Mouse (Mus musculus): ENCODE results near the gene Cryl1. TPM values are rescaled to one million over a fixed set of nuclear protein-coding genes. Genes with fewer than 3 reads are reported as not detected.

The Cryl1 gene
- total and polyA plus RNA-seq, 3 experiments: 17.8 to 22.0 TPM; not detected in 1

DNA sequence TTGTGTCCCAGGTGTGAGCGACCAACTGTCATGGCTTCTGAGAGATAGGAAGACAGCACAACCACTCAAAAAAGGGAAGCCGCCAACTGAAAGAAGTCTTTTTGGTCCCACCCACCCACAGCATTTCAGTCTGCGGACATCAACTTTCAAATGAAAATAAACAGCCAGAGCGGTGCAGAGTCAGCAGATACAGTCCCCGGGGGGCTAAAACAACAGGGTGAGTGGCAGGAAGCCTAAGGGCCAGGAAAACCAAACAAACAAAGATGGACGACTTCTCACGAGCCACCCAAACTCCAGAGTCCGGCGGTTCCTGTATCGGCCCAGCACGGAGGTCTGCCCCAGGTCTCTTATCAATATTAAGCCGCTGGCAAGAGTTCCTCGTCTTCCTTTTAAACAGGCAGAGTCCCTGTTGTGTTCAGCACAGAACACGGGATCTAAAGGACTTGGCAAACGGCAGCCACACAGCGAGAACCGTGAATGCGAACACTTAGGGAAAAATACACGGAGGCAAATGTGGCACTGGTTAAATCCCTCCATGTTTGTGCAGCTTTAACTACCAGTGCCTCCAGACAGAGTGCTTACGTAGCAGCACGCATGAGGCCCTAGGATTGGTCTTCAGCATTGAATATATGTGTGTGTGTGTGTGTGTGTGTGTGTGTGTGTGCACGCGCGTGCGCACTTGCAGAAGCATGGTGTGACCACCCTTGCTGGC, 53.4 kb downstream of the Cryl1 start:
- no peak overlapping the region for H3K9ac ChIP-seq (ENCODE audit: control insufficient read depth, low read depth, low read length, poor library complexity, severe bottlenecking)
- peak; percentile 19 for DNase-seq (ENCODE audit: low read depth, low spot score)
- TF ChIP-seq RAD21 (IDR thresholded peaks at IDR 0.05; ENCODE audit: low read depth, low read length): no peak
- no peak for TF ChIP-seq E2F4 (IDR thresholded peaks at IDR 0.05; ENCODE audit: borderline replicate concordance, low read depth, low read length)
- TF ChIP-seq EP300 (IDR thresholded peaks at IDR 0.05; ENCODE audit: low read depth in 1 of 2, low read length in 2 of 2): no peak
- no peak for TF ChIP-seq CTCF (IDR thresholded peaks at IDR 0.05 in 2 of 3, conservative IDR thresholded peaks at IDR 0.05 in 1 of 3; ENCODE audit: control insufficient read depth in 1 of 3, insufficient read depth in 1 of 3, low read depth in 2 of 3, low read length in 3 of 3, poor library complexity in 1 of 3, severe bottlenecking in 1 of 3)
- no peak for TF ChIP-seq POLR2AphosphoS2 (IDR thresholded peaks at IDR 0.05; ENCODE audit: low read length)
- TF ChIP-seq MEF2A (IDR thresholded peaks at IDR 0.05; ENCODE audit: extremely low read depth, insufficient replicate concordance, low read depth, low read length, poor library complexity, severe bottlenecking): no peak
- no peak for TF ChIP-seq ZC3H11A (IDR thresholded peaks at IDR 0.05; ENCODE audit: low read depth, low read length)
- no peak for TF ChIP-seq NRF1 (IDR thresholded peaks at IDR 0.05; ENCODE audit: insufficient read depth, low read depth, low read length, poor library complexity, severe bottlenecking)
- no peak for TF ChIP-seq MAFK (IDR thresholded peaks at IDR 0.05; ENCODE audit: borderline replicate concordance, low read depth, low read length)
- no peak for TF ChIP-seq ZKSCAN1 (IDR thresholded peaks at IDR 0.05; ENCODE audit: low read depth, low read length)
- TF ChIP-seq POLR2AphosphoS5 (IDR thresholded peaks at IDR 0.05; ENCODE audit: borderline replicate concordance, low read depth, low read length): no peak
- TF ChIP-seq ZNF384 (IDR thresholded peaks at IDR 0.05; ENCODE audit: low read depth, low read length): no peak
- TF ChIP-seq TCF12 (IDR thresholded peaks at IDR 0.05; ENCODE audit: low read depth, low read length): no peak
- no peak for TF ChIP-seq GATA1 (IDR thresholded peaks at IDR 0.05; ENCODE audit: low read depth, low read length)
- no peak for TF ChIP-seq MAZ (IDR thresholded peaks at IDR 0.05; ENCODE audit: low read depth, low read length)
- no peak for TF ChIP-seq USF1 (IDR thresholded peaks at IDR 0.05; ENCODE audit: low read depth, low read length)
- TF ChIP-seq RCOR1 (IDR thresholded peaks at IDR 0.05; ENCODE audit: low read depth, low read length): no peak
- no peaks in the 10 kb centered on the region for H3K79me2 ChIP-seq (ENCODE audit: control insufficient read depth, insufficient read depth, low read length, poor library complexity)
- H3K27ac ChIP-seq (ENCODE audit: control insufficient read depth, low read depth, low read length): no peak overlapping the region
- H3K9me3 ChIP-seq (replicated peaks; ENCODE audit: insufficient read depth, low read length): no peaks in the 10 kb centered on the region
- no peaks in the 10 kb centered on the region for H3K27me3 ChIP-seq (ENCODE audit: control insufficient read depth in 1 of 2, insufficient read depth in 2 of 2, low read length in 2 of 2)
- peaks cover 0 to 3% of the 10 kb centered on the region in 2 experiments; a peak in 1 of 4 replicates for H3K36me3 ChIP-seq (ENCODE audit: control insufficient read depth in 1 of 2, insufficient read depth in 2 of 2, low read length in 2 of 2)
- H3K4me1 ChIP-seq (ENCODE audit: control insufficient read depth in 1 of 2, insufficient read depth in 2 of 2, low read length in 2 of 2): peaks cover 0 to 3% of the 10 kb centered on the region in 2 experiments; a peak in 1 of 4 replicates
- H3K4me3 ChIP-seq (ENCODE audit: control insufficient read depth in 1 of 2, insufficient read depth in 1 of 2, low read depth in 2 of 2, low read length in 2 of 2): no peak overlapping the region

DNA sequence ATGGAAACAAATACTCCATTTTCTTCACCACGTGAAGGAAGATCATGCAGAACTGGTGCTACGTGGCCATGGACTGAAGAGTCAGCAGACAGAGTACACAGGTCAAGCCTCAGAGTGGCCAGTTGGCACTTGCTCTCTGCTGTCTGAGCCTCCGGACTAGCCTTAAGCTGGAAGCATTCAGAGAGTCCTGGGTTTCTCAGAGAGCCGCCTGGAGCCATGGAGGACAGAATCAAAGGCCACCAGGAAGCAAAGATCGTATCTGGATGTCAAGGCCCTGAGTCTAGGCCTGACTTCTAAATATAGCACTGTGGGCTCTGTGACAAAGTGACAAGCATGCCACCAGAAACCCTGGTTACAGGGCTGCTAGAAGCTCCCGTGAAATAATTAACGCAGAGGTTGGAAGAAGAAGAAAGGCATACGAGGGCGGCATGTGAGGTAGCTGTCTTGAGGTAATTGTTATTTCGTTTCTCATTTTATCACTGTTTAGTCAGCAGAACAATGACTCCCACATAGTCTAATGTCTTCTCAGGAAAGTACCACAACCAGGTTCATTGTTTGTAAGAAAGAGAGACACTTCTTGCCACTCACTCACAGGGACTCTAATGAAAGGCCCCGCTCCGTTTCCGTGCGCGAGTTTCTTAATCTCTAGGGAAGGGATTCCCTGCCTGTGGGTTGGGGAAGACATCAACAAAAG, 55.1 kb downstream of the Cryl1 start:
- no peak for DNase-seq (ENCODE audit: low read depth, low spot score)
- Histone ChIP-seq H3K4me3 (ENCODE audit: control insufficient read depth in 1 of 2, insufficient read depth in 1 of 2, low read depth in 2 of 2, low read length in 2 of 2) (no peak overlapping the region), H3K36me3 (ENCODE audit: control insufficient read depth in 1 of 2, insufficient read depth in 2 of 2, low read length in 2 of 2) (no peaks in the 10 kb centered on the region), H3K4me1 (ENCODE audit: control insufficient read depth in 1 of 2, insufficient read depth in 2 of 2, low read length in 2 of 2) (no peaks in the 10 kb centered on the region), H3K9me3 (replicated peaks; ENCODE audit: insufficient read depth, low read length) (no peaks in the 10 kb centered on the region), H3K27me3 (ENCODE audit: control insufficient read depth in 1 of 2, insufficient read depth in 2 of 2, low read length in 2 of 2) (no peaks in the 10 kb centered on the region), H3K27ac (ENCODE audit: control insufficient read depth, low read depth, low read length) (no peak overlapping the region), H3K79me2 (ENCODE audit: control insufficient read depth, insufficient read depth, low read length, poor library complexity) (no peaks in the 10 kb centered on the region), H3K9ac (ENCODE audit: control insufficient read depth, low read depth, low read length, poor library complexity, severe bottlenecking) (no peak overlapping the region)
- no peak for TF ChIP-seq TBP (IDR thresholded peaks at IDR 0.05; ENCODE audit: low read depth, low read length)
- TF ChIP-seq MXI1 (IDR thresholded peaks at IDR 0.05; ENCODE audit: low read depth, low read length): no peak
- no peak for TF ChIP-seq MEF2A (IDR thresholded peaks at IDR 0.05; ENCODE audit: extremely low read depth, insufficient replicate concordance, low read depth, low read length, poor library complexity, severe bottlenecking)
- TF ChIP-seq MAX (IDR thresholded peaks at IDR 0.05; ENCODE audit: low read length): no peak
- TF ChIP-seq ELF1 (IDR thresholded peaks at IDR 0.05; ENCODE audit: low read depth, low read length): no peak
- no peak for TF ChIP-seq USF1 (IDR thresholded peaks at IDR 0.05; ENCODE audit: low read depth, low read length)
- TF ChIP-seq KAT2A (conservative IDR thresholded peaks at IDR 0.05; ENCODE audit: low read depth, low read length): no peak
- no peak for TF ChIP-seq EP300 (IDR thresholded peaks at IDR 0.05; ENCODE audit: low read depth in 1 of 2, low read length in 2 of 2)
- no peak for TF ChIP-seq MYB (IDR thresholded peaks at IDR 0.05; ENCODE audit: low read depth, low read length)
- no peak for TF ChIP-seq NELFE (IDR thresholded peaks at IDR 0.05; ENCODE audit: low read depth, low read length)
- TF ChIP-seq MYC (IDR thresholded peaks at IDR 0.05; ENCODE audit: low read depth, low read length): no peak
- TF ChIP-seq POLR2AphosphoS5 (IDR thresholded peaks at IDR 0.05; ENCODE audit: borderline replicate concordance, low read depth, low read length): no peak
- no peak for TF ChIP-seq ETS1 (IDR thresholded peaks at IDR 0.05; ENCODE audit: low read depth, low read length)

Measured in MEL (cell line).